ENCODE assay signal across 12 mouse cellular contexts in genomic region chr17:73823121-73824021, GRCm38 (mm10). TPM values are rescaled to one million over a fixed set of nuclear protein-coding genes. Genes with fewer than 3 reads are reported as not detected.
A peak's percentile ranks its signal among the peaks of the same experiment; 100 is the strongest.
DNase-seq lines count a peak whose midpoint lies in the region; ATAC-seq and TF ChIP-seq lines count a peak whose summit lies in the region.
"Had no signal": no experiment of that assay in that cellular context is flagged by ENCODE, and none has a peak within 500 bp of the region (broad histone marks: within the 10 kb centered on the region; RNA-seq: fewer than 3 reads in every experiment).

No protein-coding gene starts in this region.

- no peaks in the 10 kb centered on the region for H3K27me3 ChIP-seq in CH12.LX (replicated peaks)
- H3K27me3 ChIP-seq in forebrain, embryonic 11.5 days (ENCODE audit: control insufficient read depth, insufficient read depth, low read length): no peaks in the 10 kb centered on the region
- H3K27me3 ChIP-seq in limb, embryonic 10.5 days (ENCODE audit: low read depth, poor library complexity, severe bottlenecking): no peaks in the 10 kb centered on the region

- H3K9me3 ChIP-seq in CH12.LX (replicated peaks; ENCODE audit: low read length): no peaks in the 10 kb centered on the region
- no peaks in the 10 kb centered on the region for H3K9me3 ChIP-seq in forebrain, embryonic 11.5 days (ENCODE audit: control insufficient read depth, low read length)
- H3K9me3 ChIP-seq in limb, embryonic 10.5 days (replicated peaks): no peaks in the 10 kb centered on the region

- H3K4me2 ChIP-seq in CH12.LX (ENCODE audit: insufficient read depth, low read depth, poor library complexity, severe bottlenecking): no peak overlapping the region
- no peak overlapping the region for H3K4me2 ChIP-seq in forebrain, embryonic 11.5 days (ENCODE audit: low read depth, low read length, severe bottlenecking)

- H3K27ac ChIP-seq in CH12.LX (ENCODE audit: insufficient read depth, low read depth): no peak overlapping the region
- no peak overlapping the region for H3K27ac ChIP-seq in forebrain, embryonic 11.5 days (ENCODE audit: low read depth, low read length)
- peak overlapping the region; percentile 30; the same call in 1 of the 2 replicates for H3K27ac ChIP-seq in limb, embryonic 10.5 days
- H3K27ac ChIP-seq: macrophage had no signal

- no peaks in the 10 kb centered on the region for H3K79me2 ChIP-seq in CH12.LX (replicated peaks; ENCODE audit: control insufficient read depth, extremely low read depth, insufficient read depth, poor library complexity, severe bottlenecking)

- peak in 1 of 2 experiments; percentile 38; a peak in 1 of 4 replicates for TF ChIP-seq CTCF in CH12.LX (conservative IDR thresholded peaks at IDR 0.05 in 1 of 2, IDR thresholded peaks at IDR 0.05 in 1 of 2; ENCODE audit: low read depth in 2 of 2, low read length in 2 of 2)

- dilution Hi-C loops in CH12.LX (cut with MboI; ENCODE audit: extremely low pct_ligation_motif_present, extremely low pct_unique_long_range_greater_than_20kb, low sequenced_read_pairs): no loop called here

- no peak for TF ChIP-seq EP300 in CH12.LX (IDR thresholded peaks at IDR 0.05; ENCODE audit: low read length)

- H3K4me3 ChIP-seq in CH12.LX (replicated peaks in 1 of 3; ENCODE audit: low read depth in 2 of 3, low read length in 2 of 3, poor library complexity in 1 of 3): no peak overlapping the region
- no peak overlapping the region for H3K4me3 ChIP-seq in forebrain, embryonic 11.5 days (ENCODE audit: low read depth, low read length)
- H3K4me3 ChIP-seq in limb, embryonic 10.5 days: no peak overlapping the region

- WGBS in forebrain, embryonic 11.5 days: 74% methylated on average over 17 of the region's 17 CpGs
- WGBS in limb, embryonic 10.5 days: 71% methylated on average over 17 of the region's 17 CpGs

- in situ Hi-C loops in CH12.LX (cut with MboI; ENCODE audit: low pct_ligation_motif_present, low pct_unique_long_range_greater_than_20kb, low sequenced_read_pairs): no loop called here

- H3K4me1 ChIP-seq in CH12.LX (ENCODE audit: control insufficient read depth in 1 of 2, insufficient read depth in 2 of 2): peaks cover 0 to 27% of the 10 kb centered on the region in 2 experiments; a peak in 2 of 4 replicates
- H3K4me1 ChIP-seq in forebrain, embryonic 11.5 days (replicated peaks; ENCODE audit: control insufficient read depth, insufficient read depth, low read length): no peaks in the 10 kb centered on the region
- peaks cover 20% of the 10 kb centered on the region for H3K4me1 ChIP-seq in limb, embryonic 10.5 days

- H3K9ac ChIP-seq in CH12.LX (ENCODE audit: insufficient read depth, low read depth): no peak overlapping the region
- no peak overlapping the region for H3K9ac ChIP-seq in forebrain, embryonic 11.5 days (ENCODE audit: low read length)

- peaks cover 7 to 97% of the 10 kb centered on the region in 2 experiments for H3K36me3 ChIP-seq in CH12.LX (replicated peaks in 1 of 2; ENCODE audit: control insufficient read depth in 1 of 2, insufficient read depth in 1 of 2, low read length in 1 of 2)
- H3K36me3 ChIP-seq in forebrain, embryonic 11.5 days (ENCODE audit: control insufficient read depth, insufficient read depth, low read length): no peaks in the 10 kb centered on the region
- H3K36me3 ChIP-seq in limb, embryonic 10.5 days: peaks cover 17% of the 10 kb centered on the region

- peak; percentile 9 for DNase-seq in embryo, embryonic 10.5 days (ENCODE audit: low spot score)
- no peak for DNase-seq in embryo, embryonic 9.5 days (ENCODE audit: extremely low spot score)
- no peak for DNase-seq in CH12.LX (ENCODE audit: extremely low read depth)
- no peak for DNase-seq in forebrain, embryonic 11.5 days (ENCODE audit: low spot score)
- no peak for DNase-seq in limb, embryonic 10.5 days (ENCODE audit: low spot score)
- no peak for DNase-seq in natural killer cell, adult 2 months (ENCODE audit: low spot score in 2 of 2)
- no peak for DNase-seq in kidney, adult 9 months
- DNase-seq: adrenal gland, postnatal 14 days; heart, adult 18-20 months; kidney, postnatal 4 days had no signal

- no peak; the same call in none of the 2 replicates for TF ChIP-seq RAD21 in CH12.LX (IDR thresholded peaks at IDR 0.05; ENCODE audit: low read depth, low read length)

- TF ChIP-seq POLR2A in CH12.LX (IDR thresholded peaks at IDR 0.05; ENCODE audit: low read depth, low read length): no peak

- peak; percentile 33; the same call in 1 of the 2 replicates for ATAC-seq in forebrain, embryonic 11.5 days (replicated peaks; ENCODE audit: low FRiP score)
- ATAC-seq in granulocyte monocyte progenitor cell, adult 5-6 weeks (replicated peaks; ENCODE audit: poor library complexity, severe bottlenecking): no peak

TF ChIP-seq in CH12.LX, 34 proteins besides CTCF, POLR2A, EP300 and RAD21:
- TF ChIP-seq SMC3 (IDR thresholded peaks at IDR 0.05; ENCODE audit: low read depth, low read length) (peak; percentile 27), MAFK (IDR thresholded peaks at IDR 0.05; ENCODE audit: insufficient replicate concordance, low read length) (no peak)

RNA-seq across cellular contexts. Expression of gene Ehd3, which starts 19.4 kb away (rescaled TPM):
- total RNA-seq in CH12.LX (2012; rRNA removed): 11.0 and 12.2 TPM in 2 replicates
- total RNA-seq in CH12.LX (2014; rRNA removed): 26.5 and 26.8 TPM in 2 replicates
- polyA plus RNA-seq in CH12.LX (2012; ENCODE audit: insufficient read length, low read depth): 35.9 and 37.0 TPM in 2 replicates
- 9.0 and 9.1 TPM in 2 replicates for polyA plus RNA-seq in forebrain, embryonic 11.5 days (2014; fragmentation: Nextera tagmentation; extraction: Ambion mirVana)
- polyA plus RNA-seq in limb, embryonic 10.5 days (2016; fragmentation: Nextera tagmentation; extraction: Ambion mirVana): 9.8 and 11.8 TPM in 2 replicates
- 0.26 TPM in 1 of 2 replicates, not detected in the other for total RNA-seq in granulocyte monocyte progenitor cell, adult 5-6 weeks (2014; fragmentation: Nextera tagmentation)
- total RNA-seq in granulocyte monocyte progenitor cell, adult 5-6 weeks (2017): 0.31 and 0.43 TPM in 2 replicates
